Mouse (Mus musculus) cerebellum, postnatal 36 days (tissue): ENCODE data around the gene Themis3.
"Not testable (repeated sequence)": the region's sequence is repeated elsewhere in the genome, so short reads cannot be mapped to it uniquely, and the experiment has no call there.

Source experiments
- DNase-seq, 2 experiments: peaks; one replicate each; pipeline ENCODE4 v3.0.0; 2021 to 2022; ENCODE audit warnings: mixed read lengths in 2 of 2

Gene Themis3

DNA sequence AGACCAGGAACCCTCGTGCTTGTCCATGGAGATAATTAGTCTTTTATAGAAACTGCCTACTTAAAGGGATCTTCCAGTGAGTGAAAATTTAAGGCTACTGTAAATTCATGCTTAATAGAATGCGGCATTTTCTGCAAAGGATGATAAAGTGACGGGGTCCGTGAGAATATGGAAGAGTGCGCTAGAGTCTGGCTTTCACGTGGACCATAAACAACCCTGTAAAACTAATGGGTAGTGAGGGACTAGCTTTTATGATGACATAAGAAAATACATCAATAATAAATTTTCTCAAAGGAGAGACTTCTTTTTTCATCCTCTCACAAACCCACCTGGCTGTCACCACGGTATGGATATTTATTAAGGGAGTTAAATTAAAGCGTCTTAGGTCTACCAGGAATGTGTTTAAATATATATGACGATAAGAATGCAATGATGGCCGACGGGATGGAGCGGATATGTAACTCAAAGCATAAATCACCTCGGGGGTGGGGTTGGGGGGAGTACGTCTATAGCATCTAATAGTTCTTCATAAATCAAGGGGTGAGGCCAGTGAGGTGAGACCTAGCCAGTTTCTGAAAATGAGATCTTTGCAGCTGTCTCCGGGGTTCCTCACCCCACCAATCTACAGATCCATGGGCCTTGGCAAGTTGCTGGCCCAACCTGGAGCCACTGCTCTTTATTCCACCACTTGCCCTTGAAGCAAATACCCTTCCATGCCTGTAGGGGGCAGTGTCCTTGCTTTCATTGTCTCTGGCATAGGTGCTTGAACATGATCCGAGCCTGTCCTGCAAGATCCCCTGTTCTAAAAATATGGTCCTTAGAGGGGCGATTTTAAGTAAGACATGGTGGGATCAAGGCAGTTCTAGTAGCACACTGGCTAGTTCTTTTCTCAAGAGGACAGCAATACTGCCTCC is 35.8 kb downstream of the Themis3 start:
- no peak for DNase-seq

DNA sequence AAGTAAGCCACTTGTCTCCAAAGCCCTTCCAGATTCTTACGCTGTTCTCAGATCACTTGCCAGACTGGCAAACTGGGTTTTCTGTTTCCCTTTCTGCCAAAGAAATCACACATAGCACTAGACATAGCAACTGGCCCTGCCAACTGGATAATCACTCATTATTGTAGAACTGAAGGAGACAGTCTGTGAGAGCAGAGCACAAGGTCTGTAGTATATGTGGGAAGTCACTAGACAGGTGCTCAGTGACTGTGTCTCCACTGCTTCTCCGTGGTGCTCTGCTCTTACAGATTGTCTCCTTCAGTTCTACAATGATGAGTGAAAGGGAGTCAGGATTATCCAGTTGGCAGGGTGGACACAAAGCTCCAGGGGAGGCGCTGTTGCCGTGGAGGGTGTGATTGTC is 41.7 kb downstream of the Themis3 start:
- no peak for DNase-seq

GRCm38 (mm10) chr17:66550486-66550885 is 43.9 kb downstream of the Themis3 start:
- DNase-seq, result no peak

DNA sequence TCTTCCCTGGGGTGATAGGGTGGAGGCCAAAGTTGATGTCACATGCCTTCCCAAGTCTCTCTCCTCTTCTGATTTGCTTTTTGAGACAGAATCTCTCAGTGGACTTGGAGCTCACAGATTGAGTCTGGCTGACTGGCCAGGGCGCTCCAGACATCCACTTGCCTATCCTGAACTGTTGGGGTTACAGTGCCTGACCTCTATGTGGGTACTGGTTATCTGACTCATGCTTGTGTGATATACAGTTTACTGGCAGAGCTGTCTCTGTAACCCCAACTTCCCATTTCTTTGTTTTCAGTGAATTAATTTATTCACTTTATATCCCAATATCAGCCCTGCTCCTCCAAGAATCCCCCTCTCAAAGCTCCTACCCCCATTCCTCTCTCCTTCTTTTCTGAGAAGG is 62.1 kb downstream of the Themis3 start:
- DNase-seq, result no peak

GRCm38 (mm10) chr17:66523396-66523795 is 71.0 kb downstream of the Themis3 start:
- DNase-seq, result no peak

DNA sequence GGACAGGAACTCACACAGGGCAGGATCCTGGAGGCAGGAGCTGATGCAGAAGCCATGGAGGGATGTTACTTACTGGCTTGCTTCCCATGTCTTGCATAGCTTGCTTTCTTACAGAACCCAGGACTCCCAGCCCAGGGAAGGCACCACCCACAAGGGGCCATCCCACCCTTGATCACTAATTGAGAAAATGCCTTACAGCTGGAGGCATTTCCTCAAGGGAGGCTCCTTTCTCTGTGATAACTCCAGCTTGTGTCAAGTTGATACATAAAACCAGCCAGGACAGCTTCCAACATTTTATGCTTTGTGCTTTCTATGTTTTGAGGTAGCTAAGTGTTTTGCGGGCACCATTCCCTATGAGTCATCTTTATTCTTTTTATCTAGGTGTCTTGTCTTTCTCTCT is 71.8 kb downstream of the Themis3 start:
- not testable (repeated sequence) for DNase-seq

GRCm38 (mm10) chr17:66519554-66520553 is 74.6 kb downstream of the Themis3 start, which contains the start of gene Rab12:
Gene Rab12 (minus strand): TSS chr17:66519729.
- peak; percentile 86 to 92 for DNase-seq

DNA sequence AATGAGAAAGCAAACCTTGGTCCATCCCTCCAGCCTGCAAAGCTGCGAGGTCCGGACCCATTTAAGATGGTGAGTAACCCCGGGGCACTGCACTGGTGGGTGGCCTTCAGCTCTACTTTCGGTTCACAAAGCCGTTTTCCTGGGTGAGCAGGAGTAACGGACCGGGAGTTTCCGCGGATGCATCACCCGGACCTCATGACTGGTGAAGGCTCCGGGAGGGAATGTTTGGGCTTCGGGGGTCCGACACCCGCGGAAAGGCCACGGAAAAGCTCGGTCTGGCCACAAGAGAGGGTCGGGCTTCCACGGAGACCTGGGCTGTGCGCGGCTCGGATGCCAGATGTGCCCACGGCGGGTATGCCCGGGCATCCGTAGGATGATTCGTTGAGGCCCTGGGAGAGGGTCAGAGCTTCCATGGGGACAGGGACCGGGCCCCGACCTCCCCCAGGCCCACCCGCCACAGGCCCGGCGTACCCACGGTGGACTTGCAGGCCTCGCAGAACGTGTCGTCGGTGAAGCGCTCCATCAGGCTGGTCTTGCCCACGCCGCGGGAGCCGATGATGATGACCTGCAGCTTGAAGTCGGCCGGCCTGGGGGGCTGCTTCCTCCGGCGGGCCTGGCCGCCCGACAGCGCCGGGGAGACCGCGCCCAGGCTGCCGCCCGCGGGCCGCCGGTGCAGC is 75.4 kb downstream of the Themis3 start:
- DNase-seq, result no peak

DNA sequence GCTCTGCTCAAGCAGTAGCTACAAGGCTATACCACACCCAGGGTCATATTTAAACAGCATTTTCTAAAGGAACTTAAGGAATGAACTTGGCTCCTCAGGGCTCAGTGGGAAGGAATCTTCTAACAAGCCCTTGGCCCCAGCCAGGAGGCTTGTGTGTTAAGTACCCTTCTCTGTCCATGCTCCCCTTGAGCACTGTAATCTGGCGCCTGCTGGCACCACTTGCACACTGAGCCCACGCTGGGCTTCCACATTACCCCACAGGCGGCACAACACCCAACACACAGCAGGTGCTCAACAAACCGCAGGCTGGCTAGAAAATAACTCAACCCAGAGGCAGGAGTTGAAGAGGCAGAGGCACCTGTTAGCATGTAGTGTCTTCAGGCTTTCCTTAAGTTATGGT is 77.5 kb downstream of the Themis3 start:
- no peak for DNase-seq

GRCm38 (mm10) chr17:66514288-66514995 is 80.0 kb downstream of the Themis3 start:
- DNase-seq, result no peak

GRCm38 (mm10) chr17:66512202-66512956 is 82.0 kb downstream of the Themis3 start:
- DNase-seq, result no peak

DNA sequence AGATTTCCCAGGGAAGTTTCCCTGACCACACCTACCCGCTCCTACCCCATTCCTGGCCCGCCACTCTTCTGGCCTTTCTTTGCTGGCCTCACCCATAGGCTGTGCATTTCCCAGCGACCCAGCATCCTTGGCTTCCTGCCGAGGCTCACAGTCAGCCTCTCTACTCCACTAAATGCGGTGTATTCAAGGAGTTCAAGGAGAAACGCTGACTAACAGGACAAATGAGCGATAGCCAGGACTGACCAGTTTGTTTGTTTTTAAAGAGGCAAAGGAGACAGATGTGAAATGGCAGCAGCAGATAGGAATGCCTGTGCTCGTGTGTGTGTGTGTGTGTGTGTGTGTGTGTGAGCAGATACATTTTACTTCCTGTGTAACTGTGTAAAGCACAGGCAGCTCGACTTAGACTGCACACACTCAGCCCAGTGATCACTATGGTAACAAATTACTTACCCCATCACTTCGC is 84.2 kb downstream of the Themis3 start:
- no peak for DNase-seq

GRCm38 (mm10) chr17:66507049-66507954 is 87.1 kb downstream of the Themis3 start:
- peak in 1 of 2 experiments; percentile 58 for DNase-seq

DNA sequence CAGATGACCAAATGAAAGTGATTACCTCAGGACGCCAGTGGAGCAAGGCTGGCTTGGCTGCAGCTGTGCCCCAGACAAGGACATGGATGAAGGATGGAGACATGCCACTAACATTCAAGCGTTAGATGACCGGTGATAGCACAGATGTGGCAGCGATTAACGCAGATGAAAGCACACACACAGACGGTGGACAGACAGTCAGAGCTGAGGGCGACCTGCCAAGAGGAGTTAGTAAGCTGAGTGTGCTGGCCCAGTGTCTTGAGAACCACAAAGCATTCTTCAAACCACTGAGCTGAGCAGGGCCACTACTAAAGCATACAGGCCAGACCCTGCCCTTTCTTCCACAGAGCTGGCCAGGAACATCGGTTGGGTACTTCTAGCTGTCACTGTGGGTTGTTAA is 89.5 kb downstream of the Themis3 start:
- peak; percentile 32 to 44 for DNase-seq
